Mouse (Mus musculus) layer of hippocampus, adult 8-10 months (tissue): Measurements from ENCODE around the gene Gngt2. TPM values are rescaled to one million over a fixed set of nuclear protein-coding genes. Genes with fewer than 3 reads are reported as not detected.

Source experiments
- DNase-seq, 2 experiments: peaks; one replicate each; pipeline ENCODE4 v3.0.0; 2022; ENCODE audit warnings: low spot score in 2 of 2
- total RNA-seq, 4 experiments: library from RNA; stranded (reverse); gene quantifications; 2 replicates each; pipeline ENCODE4 v1.2.4; 2022

The Gngt2 gene
- total RNA-seq: 10 to 100 TPM in 2 of 4 experiments, 1 to 10 TPM in 2; 1.4 to 20.3 (median 11.8) TPM

- no peak for DNase-seq
Measured at GRCm38 (mm10) chr11:95837059-95837458, at the start of gene Gngt2. Gngt2 (plus strand) TSS chr11:95837216.

DNA sequence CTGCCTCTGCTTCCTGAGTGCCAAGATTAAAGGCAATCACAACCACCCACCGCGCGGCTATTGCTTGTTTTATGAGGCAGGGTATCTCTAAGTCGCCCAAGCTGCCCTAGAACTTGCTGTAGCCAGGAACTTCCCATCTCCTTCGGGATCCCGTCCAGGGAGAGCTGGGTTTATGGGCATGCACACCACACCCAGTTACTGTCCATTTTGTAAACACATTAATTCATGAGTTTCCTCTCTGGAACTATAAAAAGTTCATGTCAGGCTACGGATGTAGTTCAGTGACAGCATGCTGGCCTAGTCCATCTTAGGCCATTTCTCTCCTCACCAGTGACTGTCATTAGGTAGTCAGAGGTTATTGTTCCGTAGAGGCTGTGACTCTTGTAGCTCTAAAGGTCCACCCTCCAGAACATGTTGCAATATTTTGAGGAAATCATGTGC, 47.5 kb upstream of the Gngt2 start:
- DNase-seq: no peak

DNA sequence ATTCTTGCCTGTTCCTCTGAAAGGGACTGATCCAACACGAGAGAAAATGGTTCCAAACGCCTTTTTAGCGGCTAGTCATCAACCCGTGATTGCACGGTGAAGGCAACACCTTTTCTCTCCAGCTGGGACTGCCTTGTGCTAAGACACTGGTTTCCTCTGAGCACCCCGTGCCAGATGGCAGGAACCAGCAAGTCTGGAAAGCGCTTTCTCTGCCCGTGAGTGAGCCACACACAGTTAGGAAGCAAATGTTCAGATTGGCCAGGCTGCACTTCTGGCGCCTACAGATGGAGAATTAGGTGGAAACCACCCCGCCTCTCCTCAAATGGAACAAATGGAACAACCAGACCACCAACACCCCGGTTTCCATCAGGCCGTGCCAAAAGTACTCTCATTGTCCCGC, 45.2 kb upstream of the Gngt2 start:
- peak; percentile 85 to 86 for DNase-seq

DNA sequence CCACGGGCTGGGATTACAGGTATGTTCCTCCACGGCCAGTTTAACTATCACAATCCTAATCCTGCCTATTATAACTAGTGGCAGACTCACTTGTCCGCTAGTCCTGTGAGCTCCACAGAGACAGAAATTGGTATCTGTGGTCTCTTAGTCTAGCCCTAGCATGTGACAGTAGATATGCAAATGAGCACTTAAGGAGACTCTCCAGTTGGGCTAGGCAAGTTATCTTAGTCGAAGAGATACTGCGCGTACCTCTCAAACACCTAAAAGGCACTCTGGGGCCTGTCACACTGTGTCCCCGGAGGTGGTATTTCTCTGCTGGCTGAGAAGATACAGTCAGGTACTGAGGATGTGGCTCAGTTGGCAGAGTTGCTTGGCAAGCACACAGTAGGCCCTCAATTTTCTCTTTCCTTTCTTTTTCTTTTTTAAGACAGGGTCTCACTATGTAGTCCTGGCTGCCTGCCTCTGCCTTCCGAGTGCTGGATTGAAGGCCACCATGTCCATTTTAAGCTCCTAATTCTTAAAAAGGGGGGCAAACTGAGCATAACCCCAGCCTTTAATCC, 44.0 kb upstream of the Gngt2 start:
- no peak for DNase-seq

- no peak for DNase-seq
Measured at GRCm38 (mm10) chr11:95794201-95794600, 42.8 kb upstream of the Gngt2 start.

DNA sequence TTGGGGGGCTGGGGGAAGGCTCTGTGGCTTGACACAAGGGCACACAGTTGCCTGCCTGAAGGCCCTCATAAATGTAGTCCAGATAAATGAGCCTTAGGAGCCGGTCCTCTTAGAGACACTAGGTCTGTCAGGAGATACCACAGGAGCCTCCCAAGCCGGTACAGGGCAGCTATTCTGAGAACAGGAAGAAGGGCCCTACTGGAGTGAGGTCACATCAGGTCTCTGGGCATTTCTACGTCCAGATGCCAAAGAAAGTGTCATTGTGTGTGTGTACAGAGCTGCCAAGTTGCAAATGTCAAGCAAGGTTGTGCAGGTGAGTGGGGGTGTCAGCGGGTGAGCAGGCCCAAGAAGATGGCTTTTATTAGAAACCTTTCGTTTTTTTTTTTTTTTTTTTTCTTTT, 41.4 kb upstream of the Gngt2 start:
- DNase-seq: no peak

DNA sequence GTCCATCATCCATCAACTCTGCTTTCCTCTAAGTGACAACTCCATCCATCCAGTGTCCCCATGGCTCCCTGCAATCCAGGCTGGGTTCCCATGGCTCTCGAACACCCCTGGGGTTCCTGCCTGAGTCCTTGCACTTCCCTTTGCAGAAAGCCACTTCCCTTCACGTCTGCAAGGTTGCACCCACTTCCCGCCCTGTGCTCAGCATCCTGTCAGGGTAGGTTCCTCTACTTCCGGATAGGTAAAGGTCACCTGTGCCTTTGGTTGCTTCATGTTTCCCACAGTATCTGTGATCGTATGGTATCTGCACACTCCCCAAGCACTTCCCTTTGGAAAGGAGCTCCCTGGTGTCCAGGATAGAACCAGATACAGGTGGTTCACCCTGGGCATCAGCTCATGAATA, 32.0 kb upstream of the Gngt2 start:
- no peak for DNase-seq

- DNase-seq: no peak
Measured at GRCm38 (mm10) chr11:95805527-95805926, 31.5 kb upstream of the Gngt2 start.

DNA sequence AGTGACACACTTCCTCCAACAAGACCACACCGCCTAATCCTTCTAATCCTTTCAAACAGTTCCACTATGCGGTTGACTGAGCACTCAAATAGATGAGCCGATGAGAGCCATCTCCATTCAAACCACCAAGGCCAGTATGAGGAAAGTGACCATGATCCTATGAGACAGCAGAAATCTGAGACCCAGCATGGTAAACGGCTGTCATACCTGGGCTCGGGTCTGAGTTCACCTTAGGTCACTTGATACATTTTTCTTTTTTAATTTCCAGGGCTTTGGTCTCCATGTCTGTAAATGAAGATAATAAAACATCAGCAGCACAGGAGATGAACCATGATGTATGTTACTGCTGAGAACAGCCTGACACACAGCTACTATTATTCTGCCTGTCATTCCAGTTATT, 29.1 kb upstream of the Gngt2 start:
- no peak for DNase-seq

GRCm38 (mm10) chr11:95808448-95809011, 28.5 kb upstream of the Gngt2 start:
- no peak for DNase-seq

GRCm38 (mm10) chr11:95809603-95810002, 27.4 kb upstream of the Gngt2 start:
- DNase-seq: no peak

- DNase-seq: no peak
Measured at GRCm38 (mm10) chr11:95810828-95811227, 26.2 kb upstream of the Gngt2 start.

- DNase-seq: no peak
Measured at GRCm38 (mm10) chr11:95811741-95812140, 25.3 kb upstream of the Gngt2 start.

- no peak for DNase-seq
Measured at GRCm38 (mm10) chr11:95812224-95812623, 24.8 kb upstream of the Gngt2 start.

DNA sequence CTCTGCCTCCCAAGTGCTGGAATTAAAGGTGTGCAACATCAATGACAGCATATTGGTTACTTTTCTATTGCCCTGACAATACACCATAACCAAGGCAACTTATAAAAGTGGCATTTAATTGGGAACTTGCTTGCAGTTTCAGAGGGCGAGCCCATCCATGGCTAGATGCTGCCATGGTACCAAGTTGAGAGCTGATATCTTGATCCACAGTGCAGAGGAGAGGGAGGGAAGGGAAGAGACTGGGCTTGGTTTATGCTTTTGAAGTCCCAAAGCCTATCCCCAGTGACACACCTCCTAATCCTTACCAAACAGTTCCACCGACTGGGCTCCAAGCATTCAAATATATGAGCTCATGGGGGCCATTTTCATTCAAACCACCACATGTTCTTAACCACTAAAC, 22.9 kb upstream of the Gngt2 start:
- DNase-seq: no peak

DNA sequence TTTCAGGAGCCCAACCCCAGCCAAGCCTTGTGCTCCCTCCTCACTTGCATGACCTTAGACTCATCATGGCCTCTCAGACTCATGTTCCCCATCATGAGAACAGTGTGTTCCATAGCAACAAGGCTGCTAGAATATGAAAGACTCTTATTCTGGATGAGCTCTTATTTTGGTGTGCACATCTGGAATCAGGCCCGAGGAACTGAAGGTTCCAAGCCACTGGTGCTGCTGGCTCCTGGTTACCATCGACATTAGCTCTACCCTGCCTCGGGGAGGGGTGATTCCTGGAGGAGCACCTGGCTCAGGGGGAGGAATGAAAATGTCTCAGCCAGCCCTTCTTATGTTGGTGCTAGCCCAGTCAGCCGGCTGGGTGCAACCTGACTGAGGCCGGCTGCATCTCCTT, 22.2 kb upstream of the Gngt2 start:
- DNase-seq: no peak

GRCm38 (mm10) chr11:95815412-95815811, 21.6 kb upstream of the Gngt2 start:
- DNase-seq: no peak

DNA sequence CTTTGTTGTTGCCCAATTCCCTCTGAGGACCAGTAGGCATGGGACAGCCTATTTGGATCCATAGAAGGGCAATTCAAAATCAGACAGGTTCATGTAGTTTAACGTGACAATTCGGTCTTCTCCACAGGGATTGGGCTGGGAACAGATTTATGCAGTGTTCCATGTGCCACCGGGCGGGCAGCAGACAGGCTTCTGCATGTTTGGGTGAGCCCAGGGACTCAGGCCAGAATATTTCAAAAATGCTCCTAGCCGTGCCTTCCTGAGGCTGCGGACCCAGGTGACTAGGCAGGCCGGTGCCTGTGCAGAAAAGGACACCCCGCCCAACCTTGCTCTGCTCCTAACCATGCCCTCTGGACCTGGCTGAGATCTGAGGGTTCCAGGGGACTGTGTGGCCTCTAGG, 17.9 kb upstream of the Gngt2 start:
- no peak for DNase-seq

DNA sequence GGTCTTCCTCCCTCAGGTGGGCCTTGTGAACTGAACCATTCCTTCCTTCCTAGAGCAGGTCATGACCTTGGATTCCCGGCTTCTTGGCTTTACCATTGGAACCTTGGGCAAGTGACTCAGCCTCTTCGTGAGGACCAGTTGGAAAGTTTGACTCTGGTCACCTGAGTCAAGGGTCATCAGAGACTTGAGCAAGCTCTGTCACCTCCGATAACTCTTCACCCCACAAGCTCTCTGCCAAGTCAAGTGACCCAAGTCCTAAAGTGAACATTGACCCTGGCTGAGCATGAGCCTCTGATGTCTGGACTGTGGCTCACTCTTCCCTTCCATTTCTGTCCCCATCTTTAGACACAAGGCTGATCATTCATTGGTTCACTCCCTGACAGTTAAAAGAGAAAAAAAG, 15.5 kb upstream of the Gngt2 start:
- no peak for DNase-seq

- no peak for DNase-seq
Measured at GRCm38 (mm10) chr11:95822437-95822836, 14.6 kb upstream of the Gngt2 start.

DNA sequence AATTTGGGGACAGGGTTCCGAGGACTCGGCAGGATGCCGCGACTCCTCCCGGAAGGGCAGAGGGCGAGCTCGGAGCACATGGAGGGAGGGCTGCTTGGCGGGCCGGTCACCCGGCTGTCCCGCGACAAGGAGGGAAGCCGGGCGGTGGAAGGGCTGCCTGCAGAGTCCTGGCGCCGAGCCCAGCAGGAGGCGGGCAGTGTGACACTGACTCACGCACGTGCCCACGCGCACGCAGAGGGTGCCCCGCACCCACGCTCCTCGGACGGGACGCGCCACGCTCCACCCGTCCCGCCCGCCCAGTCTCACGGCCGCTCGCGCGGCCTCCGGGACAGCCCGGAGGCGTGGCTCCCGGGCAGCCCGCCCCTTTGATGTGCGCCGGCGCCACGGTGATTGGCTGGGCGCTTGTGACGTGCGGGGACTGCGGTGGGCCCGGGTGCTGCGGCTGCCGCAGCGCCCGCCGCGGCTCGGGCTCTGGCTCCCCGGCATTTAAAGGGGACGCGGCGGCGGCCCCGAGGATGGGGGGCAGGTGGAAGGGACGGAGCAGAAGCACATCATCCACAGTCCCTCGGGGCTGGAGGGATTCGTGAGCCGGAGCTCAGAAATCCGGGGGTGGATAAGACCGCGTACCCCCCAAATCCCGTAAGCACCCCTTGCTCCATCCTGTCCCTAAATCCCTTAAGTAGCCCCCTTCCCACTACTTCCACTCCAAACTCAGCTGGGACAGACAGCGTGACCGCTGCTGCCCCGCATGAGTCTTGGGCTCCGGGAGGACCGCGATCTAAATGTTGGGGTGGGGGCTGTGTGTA, 12.7 kb upstream of the Gngt2 start, which contains the start of gene Phospho1:
Gene Phospho1 (plus strand): TSS at position 429 of the 806 bp plus-strand sequence.
- DNase-seq: peak; percentile 67 to 81

GRCm38 (mm10) chr11:95824877-95825243, 12.2 kb upstream of the Gngt2 start:
- peak in 1 of 2 experiments; percentile 43 for DNase-seq

- DNase-seq: no peak
Measured at GRCm38 (mm10) chr11:95825625-95826024, 11.4 kb upstream of the Gngt2 start.
